Mouse (Mus musculus): ENCODE data around the gene Tjp2.
"Not testable (repeated sequence)": the region's sequence is repeated elsewhere in the genome, so short reads cannot be mapped to it uniquely, and the experiment has no call there.

The Tjp2 gene

DNA sequence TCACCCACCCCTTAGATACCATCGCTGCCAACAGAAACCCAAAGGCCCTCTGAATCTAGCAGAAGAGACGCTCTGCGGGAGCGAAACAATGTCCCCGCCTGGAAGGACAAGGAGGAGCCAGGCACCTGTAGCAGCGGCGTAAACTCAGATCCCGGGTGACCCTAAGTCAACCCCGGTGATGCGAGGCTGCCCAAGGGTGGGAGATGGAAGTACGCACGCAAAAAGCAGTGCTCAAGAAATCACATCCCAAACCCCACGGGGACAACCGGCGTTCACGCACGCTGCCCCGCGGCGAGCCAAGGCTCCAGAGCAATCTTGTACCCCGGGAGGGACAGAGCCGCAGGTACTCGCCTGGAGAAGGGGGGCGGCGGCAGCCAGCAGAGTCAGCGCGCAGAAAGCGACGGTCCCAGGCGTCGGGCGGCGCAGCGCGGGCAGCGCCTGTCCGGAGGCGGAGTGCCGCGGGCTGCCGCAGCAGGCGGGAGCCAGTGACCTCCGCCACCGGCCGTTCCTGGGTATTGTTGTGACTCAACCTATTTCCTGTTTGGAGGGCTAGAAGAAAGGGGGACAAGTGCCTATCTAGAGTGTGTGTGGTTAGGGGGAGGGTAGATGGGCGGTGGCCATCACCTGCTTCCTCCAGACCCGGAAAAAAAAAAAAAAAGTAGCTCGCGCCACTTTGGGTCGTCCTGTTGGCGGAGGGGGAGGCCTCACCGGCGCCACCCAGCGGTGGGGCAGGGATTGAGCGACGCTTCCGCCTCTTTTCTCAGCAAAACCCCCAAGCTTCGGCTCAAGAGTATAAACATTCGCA lies at the start of gene Tjp2:
TSS of gene Tjp2 (minus strand) at position 531 of the 805 bp plus-strand sequence.
- DNase-seq: peak; percentile 80

DNA sequence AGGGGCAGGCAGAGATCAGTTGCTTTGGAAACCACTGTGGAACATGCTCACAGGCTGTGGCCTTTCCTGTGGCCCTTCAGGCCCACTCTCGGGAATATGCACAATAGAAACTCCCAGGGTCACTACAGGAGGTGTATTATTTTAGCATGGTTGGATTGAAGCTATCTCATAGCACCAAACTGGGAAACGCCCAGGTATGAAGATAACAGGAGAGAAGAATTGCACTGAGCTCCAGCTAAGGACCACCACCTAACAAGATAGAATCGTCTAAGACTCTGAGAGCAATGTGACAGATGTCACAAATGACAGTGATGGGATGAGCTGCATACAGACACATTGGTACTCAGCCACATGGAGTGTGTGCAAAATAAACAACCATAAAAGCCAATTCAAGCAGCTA lies 49.5 kb upstream of the Tjp2 start:
- DNase-seq: no peak

DNA sequence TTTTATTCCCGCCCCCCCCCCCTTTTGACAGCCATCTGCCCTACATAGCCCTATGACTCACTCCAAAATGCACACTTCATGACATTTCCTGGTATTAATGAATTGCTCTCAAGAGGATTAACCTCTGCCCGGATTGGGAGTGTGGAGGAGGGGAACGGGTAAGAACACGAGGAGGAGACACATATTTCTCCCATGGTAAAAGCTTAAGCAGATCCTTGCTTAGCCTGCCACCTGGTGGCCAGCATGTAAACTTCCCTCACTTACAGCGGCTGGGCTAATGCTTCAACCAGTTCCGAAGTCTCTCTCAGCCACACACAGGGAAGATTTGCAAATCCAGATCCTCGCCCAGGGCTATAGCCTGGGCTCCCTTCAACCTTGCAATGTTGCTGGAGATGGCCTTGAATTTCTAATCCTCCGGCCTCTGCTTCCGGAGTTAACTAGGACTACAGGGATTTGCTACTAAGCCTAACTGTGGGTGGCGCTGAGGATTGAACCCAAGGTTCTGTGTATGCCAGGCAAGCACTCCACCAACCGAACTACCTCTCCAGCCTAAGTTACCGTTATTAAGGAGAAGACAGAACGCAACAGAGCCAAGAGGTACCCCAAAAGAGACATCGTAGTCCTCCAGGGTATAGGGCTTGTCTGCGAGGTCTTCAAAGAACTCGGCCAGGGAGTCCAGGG lies 47.1 kb upstream of the Tjp2 start:
- DNase-seq: peak; percentile 93

DNA sequence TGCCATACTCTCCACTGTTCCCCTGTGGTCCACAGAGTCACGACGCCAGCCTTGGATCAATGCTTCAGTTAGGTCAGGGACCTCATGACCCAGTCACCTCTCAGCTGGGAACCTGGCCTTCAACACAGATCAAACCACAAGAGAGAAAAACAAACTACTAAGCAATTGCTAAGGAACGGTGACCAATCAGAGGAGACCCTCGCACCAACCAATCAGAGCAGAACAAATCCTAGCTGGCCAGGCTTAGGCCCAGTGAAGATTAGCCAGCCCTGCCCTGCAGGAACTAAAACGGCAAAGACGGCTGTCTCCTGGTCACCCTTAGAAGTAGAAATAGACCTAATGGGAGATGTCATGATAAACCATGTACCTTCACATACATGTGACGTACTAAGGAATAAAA lies 46.5 kb upstream of the Tjp2 start:
- peak; percentile 88 for DNase-seq

DNA sequence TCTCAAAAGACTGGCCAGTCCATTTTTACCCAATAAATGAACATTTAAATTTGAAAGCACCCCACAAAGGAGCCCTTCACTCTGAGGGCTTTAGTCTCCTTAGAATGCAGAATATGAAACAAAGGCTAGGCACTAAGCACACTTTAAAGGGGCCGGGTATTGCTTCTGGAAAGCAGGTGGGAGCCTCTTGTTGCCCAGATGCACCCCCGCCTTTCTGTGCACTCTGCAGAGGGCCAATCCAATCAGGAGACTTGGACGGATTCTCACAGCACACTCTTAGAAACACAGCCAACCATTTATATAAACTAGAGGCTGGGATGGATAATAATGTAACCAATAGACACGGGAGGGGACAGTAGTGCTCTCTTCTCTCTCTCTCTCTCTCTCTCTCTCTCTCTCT lies 43.7 kb upstream of the Tjp2 start:
- DNase-seq: no peak

DNA sequence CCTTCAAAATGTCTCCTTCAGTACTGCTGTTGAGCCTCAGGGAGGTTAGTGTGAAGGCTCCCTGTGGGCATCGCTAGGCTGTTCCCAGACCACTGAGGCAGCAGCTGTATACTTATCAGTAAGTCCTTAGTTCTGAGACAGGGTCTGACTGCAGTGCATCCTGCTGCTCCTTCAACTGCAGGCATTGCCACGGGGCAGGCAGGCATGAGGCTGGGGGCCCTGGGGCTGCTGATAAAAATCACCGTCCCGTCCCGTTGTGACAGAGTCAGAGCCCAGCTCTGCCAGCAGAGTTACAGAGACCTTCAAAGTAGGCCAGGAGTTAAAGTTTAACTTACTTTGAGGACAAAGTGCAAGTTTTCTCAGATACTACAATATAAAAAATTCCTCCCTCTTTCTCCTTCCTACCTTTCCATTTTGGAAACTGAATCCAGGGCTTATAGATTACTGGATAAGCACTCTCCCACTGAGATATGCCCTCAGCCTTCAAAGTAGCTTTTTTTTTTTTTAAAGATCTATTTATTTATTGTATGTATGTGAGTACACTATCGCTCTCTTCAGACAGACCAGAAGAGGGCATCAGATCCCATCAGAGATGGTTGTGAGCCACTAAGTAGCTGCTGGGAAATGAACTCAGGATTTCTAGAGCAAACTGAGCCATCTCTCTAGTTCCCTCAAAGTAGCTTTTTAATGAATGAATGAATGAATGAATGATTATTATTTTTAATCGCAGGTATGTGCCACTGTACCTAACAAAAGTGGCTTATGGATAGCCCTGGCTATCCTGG lies 41.4 kb upstream of the Tjp2 start:
- DNase-seq: peak; percentile 86

DNA sequence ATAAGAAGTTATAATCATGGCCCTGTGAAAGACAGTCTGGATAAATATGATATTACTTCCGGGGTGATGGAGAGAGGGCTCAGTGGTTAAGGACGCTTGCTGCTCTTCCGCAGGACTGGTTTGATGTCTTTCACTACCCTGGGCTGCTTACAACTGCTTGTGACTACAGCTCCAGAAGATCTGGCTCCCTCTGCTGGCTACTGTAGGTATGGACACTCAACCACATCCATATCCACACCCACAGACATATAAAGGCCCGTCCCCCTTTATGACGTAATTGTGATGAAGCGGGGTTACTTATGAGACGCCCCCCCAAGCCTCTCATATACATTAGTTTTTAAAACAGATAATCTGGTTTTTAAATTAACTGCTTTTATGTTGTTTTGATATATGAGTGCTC lies 40.2 kb upstream of the Tjp2 start:
- DNase-seq: peak; percentile 93

DNA sequence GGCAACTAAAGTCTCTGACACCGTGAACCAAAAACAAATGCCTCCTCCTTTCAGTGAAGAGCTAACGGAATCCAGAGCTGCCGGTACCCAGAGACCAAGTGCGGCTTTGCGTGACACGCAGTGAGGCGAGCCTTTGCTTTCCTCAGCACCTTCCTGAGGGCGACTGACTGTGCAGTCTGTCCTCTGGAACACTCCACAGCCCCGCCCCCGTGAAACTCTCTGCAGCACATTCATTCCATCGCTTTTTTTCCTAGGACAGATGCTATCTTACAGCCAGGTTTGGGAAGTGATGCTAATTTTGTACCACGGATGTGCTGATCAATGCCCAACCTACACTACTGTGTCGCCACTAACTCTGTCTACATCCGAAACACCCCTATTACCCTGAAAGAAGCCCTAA lies 37.9 kb upstream of the Tjp2 start:
- peak; percentile 75 for DNase-seq

DNA sequence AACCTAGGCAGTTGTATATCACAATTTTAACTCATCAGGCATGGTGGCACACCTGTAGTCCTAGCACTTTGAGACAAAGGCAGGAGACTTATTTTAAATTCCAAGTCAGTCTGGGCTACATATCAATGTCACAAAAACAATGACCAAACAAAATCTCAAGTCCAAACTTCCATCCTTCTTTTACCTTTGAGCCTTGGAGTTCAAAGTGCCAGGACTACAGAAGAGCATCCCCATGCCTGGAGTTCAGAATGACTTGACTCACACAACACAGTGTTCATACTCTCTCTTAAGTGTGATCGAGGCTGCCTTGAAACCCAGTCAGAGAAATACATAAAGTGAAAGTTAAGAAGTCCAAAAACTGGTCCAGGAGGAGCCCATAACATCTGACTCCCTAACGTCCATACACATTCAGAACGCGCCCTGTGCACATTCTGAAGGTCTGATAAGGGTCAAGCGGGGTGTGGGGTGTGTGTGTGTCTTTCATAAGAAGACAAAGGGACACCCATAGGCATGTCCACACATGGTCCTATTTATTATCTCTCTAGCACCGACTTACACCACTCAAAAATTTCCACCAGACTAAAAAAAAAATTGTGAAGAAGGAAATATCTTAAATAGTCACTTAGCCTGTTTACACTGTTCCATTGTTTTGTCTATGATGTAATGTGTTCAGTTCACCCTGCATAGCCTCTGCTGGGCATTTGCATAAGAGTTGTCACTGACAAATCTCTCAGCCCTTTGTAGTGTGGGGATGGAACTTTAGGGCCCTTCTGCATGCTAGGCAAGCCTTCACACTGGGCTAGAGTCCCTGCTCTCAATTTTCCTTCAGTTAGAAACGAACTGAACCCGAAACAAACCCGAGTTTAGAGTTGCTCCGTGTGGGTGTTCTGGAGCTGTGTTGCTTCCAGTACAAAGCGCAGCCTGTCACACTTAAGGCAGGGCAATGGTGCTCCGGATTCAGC lies 34.8 kb upstream of the Tjp2 start:
- peak; percentile 62 for DNase-seq

DNA sequence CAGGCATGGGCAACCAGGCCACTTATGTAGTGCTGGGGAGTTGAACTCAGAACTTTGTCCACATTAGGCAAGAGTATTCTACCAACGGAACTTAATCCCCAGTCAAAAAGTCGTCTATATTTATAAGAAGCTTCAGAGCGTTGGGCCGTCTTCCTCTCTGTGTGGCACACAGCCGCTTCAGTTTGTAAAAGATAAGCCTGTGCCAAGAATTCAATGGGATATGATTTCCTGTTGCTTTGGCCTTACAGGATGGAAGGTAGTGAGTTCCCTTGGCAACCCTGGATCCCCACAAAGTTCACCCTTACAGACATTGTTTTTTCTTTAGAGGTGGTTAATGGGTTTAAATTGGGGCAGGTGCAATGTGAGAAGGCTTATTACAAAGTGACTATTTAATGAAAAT lies 33.5 kb upstream of the Tjp2 start:
- peak; percentile 61 for DNase-seq

DNA sequence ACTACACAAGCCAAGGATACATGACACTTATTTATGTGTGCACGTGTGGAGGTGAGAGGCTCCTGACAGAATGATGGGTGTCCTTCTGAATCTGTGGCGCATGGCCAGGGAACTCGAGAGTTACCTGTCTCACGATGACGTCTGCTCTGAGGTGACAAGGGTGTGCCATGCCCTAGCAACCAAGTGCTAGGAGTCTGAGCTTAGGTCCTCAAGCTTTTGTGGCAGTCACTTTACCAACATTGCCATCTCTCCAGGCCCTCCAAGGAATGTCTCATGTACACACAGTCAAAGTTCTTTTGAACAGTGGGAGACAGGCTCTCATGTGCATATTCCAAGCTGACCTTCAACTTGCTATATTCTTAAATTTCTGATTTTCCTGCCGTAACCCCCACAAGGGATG lies 33.1 kb upstream of the Tjp2 start:
- no peak for DNase-seq

DNA sequence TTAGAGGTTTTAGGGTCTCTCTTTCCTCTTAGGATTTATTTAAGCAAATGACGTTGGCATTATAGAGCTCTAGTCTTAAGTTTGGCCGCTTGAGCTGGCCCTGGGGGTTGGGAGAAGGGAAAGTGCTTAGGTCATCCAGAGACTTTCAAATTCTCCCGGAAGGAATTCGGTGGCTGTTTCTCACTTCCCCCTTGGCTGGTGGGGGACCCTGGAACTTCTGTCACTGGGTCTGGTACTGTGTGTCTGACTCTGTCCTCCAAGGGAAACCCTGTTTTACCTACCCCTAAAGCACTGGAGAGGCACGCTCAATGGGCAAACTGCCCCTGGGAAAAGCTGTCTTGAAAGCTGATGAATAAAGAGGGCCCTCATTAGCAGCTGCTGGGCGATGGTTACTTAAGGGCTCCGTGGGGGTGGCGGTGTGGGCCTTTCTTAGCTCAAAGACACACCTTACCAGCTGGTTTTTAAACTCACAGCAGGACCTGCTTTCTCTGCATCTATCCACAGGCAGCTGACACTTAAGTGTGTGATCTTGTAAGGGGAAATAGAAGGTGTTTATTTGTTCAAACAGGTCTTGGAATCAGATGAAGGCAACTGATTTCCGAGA lies 28.9 kb upstream of the Tjp2 start:
- no peak for DNase-seq

DNA sequence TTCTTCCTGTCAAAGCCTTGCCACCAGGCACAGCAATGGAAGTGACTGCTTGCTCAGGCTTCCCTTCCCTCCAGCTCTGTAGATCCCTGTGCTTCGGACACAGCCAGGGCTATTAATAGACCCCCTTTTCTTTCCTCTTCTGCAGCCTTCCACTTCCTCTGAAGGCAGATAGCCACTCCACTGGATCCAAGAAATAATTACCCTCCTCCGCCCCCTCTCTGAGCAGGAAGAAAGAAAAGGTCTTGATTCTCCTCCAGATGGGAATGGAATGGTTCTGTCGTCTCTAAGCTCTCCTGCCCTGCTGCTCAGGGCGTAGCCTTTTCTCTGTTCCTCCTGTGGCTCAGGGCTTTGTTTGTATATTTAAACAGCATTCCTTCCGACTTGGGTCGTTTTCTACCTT lies 27.0 kb upstream of the Tjp2 start:
- DNase-seq: no peak

DNA sequence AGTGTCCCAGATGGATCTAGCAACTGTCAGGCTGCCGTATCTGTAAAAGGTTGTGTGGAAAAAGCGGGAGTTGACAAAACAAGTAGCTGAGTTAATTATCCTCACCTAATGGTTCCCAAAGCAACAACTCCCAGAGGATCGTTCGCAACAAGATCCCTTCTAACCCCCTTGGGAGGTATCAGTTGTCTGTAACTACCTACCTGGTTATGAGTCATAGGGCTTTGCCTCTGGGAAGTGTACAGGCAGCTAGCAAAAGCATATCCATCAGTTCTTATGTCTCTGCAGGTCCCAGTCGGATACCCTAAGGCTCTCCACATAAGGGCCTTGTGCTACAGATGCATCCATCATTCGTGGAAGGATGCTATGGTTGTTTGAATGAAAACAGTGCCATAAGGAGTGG lies 18.5 kb upstream of the Tjp2 start:
- no peak for DNase-seq

DNA sequence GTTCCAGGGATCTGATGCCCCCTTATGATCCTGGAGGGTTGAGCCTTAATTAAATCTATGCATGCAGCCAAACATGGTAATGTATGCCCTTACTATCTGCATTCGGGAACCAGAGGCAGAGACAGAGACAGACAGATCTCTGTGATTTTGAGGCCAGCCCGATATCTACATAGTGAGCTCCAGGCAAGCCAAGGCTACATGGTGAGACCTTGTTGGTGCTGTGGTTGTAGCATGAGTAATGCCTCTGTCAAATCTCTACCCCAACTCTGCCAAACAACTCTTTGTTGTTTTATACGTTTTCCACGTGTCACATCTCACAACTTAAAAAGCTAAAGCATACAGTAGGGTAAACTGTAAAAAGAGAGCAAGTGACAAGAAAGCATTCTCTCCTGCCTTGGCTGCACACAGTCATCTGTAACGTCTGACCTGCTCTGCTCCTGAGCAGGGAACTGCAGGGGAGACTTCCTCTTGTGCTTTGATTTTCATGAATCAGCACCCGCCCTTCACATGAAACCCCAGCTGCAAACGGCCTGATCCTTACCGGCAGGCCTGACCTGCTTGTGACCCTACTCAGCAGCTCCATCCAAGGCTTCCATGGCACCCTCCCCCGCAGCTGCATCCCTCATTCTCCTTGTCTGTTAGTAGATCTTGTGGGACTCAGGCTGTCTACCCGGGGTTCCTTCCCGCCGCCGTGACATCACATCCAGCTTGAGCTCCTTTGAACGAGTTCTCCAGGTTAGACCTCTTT lies 17.1 kb upstream of the Tjp2 start:
- DNase-seq: no peak

DNA sequence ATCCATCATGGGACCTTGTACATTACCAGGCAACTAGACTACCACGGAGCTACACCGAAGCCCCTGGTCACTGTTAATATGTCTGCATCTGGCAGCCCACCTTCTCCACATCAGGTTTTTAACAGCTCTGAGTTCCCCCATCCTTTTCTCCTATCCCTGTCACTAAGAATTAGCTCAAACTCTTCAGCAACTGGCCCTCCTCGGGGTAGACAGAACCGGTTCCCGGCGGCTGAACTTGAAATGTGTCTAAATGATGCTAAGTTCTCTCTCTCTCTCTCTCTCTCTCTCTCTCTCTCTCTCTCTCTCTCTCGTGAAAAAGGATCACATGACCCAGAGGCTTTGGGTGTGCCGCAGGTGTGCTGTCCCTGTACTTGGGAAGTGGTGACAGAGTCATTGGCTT lies 16.4 kb upstream of the Tjp2 start:
- DNase-seq: no peak

DNA sequence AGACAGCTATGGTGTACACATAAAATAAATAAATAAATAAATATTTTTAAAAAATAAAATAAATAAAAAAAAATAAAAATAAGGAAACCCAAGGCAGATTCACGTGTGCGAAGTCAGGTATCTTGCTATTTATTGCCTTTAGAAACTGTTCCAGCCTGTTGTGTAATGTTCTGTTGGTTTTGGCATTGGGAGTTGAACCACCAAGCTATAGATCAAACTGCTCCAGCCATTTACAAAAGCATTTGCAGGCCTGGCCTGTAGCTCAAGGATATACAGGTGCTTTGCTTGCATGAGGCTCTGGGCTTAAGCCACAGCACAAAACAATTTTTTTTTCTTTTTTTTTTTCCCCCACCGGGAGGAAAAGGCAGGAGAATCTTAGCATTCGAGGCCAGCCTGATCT lies 13.2 kb upstream of the Tjp2 start:
- DNase-seq: no peak

DNA sequence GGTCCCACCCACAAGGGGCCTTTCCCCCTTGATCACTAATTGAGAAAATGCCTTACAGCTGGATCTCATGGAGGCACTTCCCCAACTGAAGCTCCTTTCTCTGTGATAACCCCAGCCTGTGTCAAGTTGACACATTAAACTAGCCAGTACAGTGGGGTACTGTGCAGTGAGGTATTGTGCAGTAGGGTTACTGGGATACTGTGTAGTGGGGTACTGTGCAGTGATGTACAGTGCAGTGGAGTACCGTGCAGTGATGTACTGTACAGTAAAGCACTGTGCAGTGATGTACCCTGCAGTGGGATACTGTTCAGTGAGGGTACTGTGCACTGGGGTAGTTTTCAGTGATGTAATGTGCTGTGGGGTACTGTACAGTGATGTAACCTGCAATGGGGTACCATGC lies 7.5 kb upstream of the Tjp2 start:
- DNase-seq: not testable (repeated sequence)

DNA sequence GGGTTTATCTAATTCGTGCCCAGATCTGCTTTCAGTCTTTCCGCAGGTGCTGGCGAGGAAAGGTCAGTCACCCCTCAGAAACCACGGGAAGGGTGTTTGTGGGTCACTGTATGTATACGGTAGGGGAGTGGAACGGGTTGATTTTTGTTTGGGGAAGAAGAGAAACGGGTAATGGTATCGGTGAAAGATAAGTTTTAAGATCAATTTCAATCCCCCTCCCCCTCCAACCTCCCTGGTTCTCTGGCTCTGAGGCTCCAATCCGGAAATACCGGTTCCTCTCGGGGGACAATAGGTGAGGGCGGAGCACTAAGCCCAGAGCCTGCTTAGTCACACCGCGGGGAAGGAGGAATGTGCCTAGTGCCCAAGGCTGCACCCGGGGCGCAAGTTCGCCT lies 471 bp upstream of the Tjp2 start:
- peak; percentile 83 for DNase-seq

DNA sequence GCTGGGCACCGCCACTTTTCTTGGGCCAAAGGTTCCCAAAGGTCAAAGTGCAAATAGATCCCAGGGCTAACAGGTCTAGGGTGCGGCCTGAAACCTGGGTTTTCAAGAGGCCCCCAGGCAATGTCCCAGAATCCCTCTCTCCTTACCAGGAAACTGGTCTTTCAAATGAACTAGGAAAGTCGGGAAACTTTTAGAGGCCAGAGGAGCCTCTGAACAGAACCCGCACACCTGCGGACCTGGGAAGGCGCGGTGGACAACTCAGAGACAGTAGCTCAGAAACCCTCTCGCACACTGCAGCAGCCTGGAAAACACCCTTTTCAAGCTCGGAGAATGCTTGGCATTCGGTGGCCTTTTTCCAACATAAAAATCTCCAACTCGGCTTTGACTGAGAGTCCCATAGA lies 979 bp downstream of the Tjp2 start:
- peak; percentile 81 for DNase-seq

DNA sequence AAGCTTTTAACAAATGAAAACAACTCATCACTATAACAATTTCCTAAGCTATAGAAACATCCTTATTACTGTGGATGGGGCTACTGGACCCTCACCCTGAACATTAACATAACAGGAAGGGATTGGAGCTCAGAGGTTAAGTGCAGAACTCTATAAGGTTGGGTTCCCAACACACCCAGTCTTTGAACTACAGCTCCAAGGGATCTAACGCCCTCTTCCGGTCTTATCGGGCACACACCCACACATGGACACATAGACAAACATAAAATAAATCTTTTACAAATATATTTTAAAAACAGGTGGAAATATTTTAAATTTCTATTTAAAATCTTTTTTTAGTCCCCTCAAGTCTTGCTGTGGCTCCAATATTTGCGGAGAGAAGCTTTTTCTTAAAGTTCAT lies 3.4 kb downstream of the Tjp2 start:
- DNase-seq: no peak
